Mouse (Mus musculus) stomach, embryonic 14.5 days (tissue): ENCODE data around the gene Gm21708. TPM values are rescaled to one million over a fixed set of nuclear protein-coding genes. Genes with fewer than 3 reads are reported as not detected.
"Not testable (repeated sequence)": the region's sequence is repeated elsewhere in the genome, so short reads cannot be mapped to it uniquely, and the experiment has no call there.

Experiments used
- ATAC-seq: fragments of 200-750 bp; cut with Nextera tagmentation; 2 replicates; pipeline ENCODE4 v1.8.0; 2017; ENCODE audit warnings: low read depth, moderate TSS enrichment; ENCODE audit not compliant: insufficient number of reproducible peaks, insufficient read depth, low FRiP score
- H3K27ac ChIP-seq: fragments of 300-500 bp; sonication (generic); 2 replicates; pipeline ENCODE4 v1.5.1; 2014; ENCODE audit warnings: mild to moderate bottlenecking, low read length, moderate library complexity, mixed read lengths
- H3K27me3 ChIP-seq: fragments of 300-500 bp; sonication (generic); 2 replicates; pipeline ENCODE4 v1.6.1; 2014; ENCODE audit warnings: low read length, control low read depth, mixed read lengths; ENCODE audit not compliant: control insufficient read depth, insufficient read depth
- H3K36me3 ChIP-seq: fragments of 300-500 bp; sonication (generic); 2 replicates; pipeline ENCODE4 v1.6.1; 2014; ENCODE audit warnings: mild to moderate bottlenecking, control low read depth, low read length, moderate library complexity, mixed read lengths; ENCODE audit not compliant: control insufficient read depth, insufficient read depth
- H3K4me1 ChIP-seq: fragments of 300-500 bp; sonication (generic); 2 replicates; pipeline ENCODE4 v1.6.1; 2014; ENCODE audit warnings: low read length, control low read depth, mixed read lengths; ENCODE audit not compliant: control insufficient read depth, insufficient read depth
- H3K4me2 ChIP-seq: fragments of 300-500 bp; sonication (generic); replicated peaks from 2 replicates; pipeline ENCODE4 v1.6.1; 2014; ENCODE audit warnings: low read depth, low read length, control low read depth
- H3K4me3 ChIP-seq: fragments of 300-500 bp; sonication (generic); 2 replicates; pipeline ENCODE4 v1.5.1; 2014; ENCODE audit warnings: low read depth, low read length, control low read depth
- H3K9ac ChIP-seq: fragments of 300-500 bp; sonication (generic); replicated peaks from 2 replicates; pipeline ENCODE4 v1.6.1; 2014; ENCODE audit warnings: low read depth, mild to moderate bottlenecking, control low read depth, low read length, moderate library complexity, mixed read lengths
- H3K9me3 ChIP-seq: fragments of 300-500 bp; sonication (generic); 2 replicates; pipeline ENCODE4 v1.6.1; 2016; ENCODE audit warnings: low read depth, low read length, control low read depth; ENCODE audit not compliant: control insufficient read depth
- WGBS: fragments of 180-500 bp; shearing (Covaris S2); extraction: QIAGEN DNeasy Blood & Tissue Kit; methylation state at CpG from one replicate; pipeline ENCODE4 v1.1.7; 2014; 5-methylcytosine and 5-hydroxymethylcytosine counted together
- polyA plus RNA-seq: library from polyadenylated mRNA; unstranded; fragments of >200 nt; fragmentation: Nextera tagmentation; extraction: Ambion mirVana; gene quantifications from 2 replicates; pipeline ENCODE4 v1.2.1, GENCODE M21; 2014

Gene Gm21708
- polyA plus RNA-seq, result not detected in 2 replicates

- not testable (repeated sequence) for H3K27ac ChIP-seq, H3K9ac ChIP-seq, ATAC-seq, H3K9me3 ChIP-seq, H3K4me2 ChIP-seq, H3K4me1 ChIP-seq, H3K4me3 ChIP-seq, H3K27me3 ChIP-seq, H3K36me3 ChIP-seq
- WGBS, result no CpG with 5 or more reads among the region's 9 CpGs
Observed at GRCm38 (mm10) chrY:3410067-3410466, at the start of gene Gm21708, which contains the start of gene Gm21704. Gene Gm21708 (minus strand): TSS chrY:3410167. Gene Gm21704 (minus strand): TSS chrY:3410167.

Other genes with a start within 250 kb of the Gm21708 start
- gene Gm21677, start 103.7 kb downstream of the Gm21708 start, polyA plus RNA-seq, result not detected in 2 replicates
- not detected in 2 replicates for gene Gm21693, start 64.8 kb downstream of the Gm21708 start, polyA plus RNA-seq
- gene Gm21704, start within 50 bp of the Gm21708 start, polyA plus RNA-seq, result not detected in 2 replicates